Mouse (Mus musculus) fat pad, adult 2 months (tissue): ENCODE data around the gene S1pr3.

Experiments used
- DNase-seq: peaks from one replicate; pipeline ENCODE4 v3.0.0-alpha.2; 2011; ENCODE audit warnings: low read depth, low spot score; ENCODE audit errors: extremely low read depth

S1pr3 gene

DNA sequence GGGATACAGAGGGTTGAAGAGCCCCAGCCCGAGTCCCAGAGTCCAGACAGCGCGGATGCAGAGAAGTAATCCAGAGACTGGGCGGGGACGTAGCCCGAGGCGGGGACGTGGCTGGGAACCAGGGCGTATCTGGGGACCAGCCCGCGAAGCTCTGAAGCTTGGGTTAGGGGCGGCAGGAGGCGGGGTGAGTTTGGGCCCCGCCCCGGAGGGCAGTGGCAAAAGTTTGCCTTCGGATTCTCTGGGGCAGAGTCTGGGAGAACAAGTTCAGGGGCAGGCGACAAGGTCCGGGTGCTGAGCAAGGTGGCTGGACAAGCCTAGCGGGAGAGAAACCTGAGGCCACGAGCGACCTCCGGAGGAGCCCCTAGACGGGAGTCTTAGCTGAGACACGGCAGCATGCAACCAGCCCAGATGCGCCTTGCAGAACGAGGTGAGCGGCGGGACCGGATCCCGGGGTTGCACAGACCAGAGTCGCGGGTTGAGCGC, at the start of gene S1pr3:
TSS of gene S1pr3 (plus strand) at position 121 of the 483 bp plus-strand sequence.
- DNase-seq: no peak

DNA sequence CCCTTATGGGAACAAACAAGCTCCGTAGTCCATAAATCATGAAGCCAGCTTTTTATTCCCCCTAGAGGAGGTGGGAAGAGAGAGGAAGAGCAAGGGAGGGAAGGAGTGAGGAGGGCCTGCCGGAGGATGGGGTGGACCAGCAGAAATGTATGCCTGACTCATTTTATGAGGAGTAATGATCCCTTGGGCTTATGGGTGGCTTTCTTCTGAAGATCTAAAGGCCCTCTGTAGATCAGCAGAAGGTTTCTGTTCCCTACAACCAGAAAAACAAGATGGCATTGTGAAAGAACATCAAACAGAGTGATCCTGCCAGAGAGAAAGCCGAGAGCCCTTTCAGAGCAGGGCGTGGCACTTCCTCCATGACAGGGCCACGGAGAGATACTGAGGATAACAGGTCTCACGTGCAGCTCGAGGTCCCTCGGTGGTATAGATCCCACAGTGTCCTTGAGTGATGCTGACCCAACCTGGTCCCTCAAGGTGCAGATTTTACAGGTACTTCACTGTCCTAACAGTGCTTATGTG, 47.9 kb upstream of the S1pr3 start:
- DNase-seq: no peak

GRCm38 (mm10) chr13:51363390-51363789, 45.0 kb upstream of the S1pr3 start:
- DNase-seq: no peak

- DNase-seq: no peak
Measured at GRCm38 (mm10) chr13:51363985-51364384, 44.5 kb upstream of the S1pr3 start.

- no peak for DNase-seq
Measured at GRCm38 (mm10) chr13:51365191-51365590, 43.2 kb upstream of the S1pr3 start.

DNA sequence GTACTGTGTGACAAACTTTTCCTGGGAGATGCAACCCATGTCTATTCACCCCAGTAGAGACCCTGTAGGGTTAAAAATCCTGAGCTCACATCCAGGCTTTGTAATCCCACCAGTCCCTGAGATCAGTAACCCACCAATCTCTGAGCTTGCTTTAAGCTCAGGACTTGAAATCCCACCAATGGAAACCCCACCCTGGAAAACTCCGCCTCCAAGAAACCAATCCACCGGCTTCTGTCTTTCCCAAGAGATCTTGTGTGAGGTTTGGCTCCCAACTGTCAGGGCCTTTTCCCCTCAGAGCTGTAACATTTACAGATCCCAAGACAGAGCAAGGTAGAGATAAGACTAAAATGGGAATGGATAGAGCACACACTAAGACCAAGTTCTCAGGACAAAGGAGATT, 40.1 kb upstream of the S1pr3 start:
- no peak for DNase-seq

DNA sequence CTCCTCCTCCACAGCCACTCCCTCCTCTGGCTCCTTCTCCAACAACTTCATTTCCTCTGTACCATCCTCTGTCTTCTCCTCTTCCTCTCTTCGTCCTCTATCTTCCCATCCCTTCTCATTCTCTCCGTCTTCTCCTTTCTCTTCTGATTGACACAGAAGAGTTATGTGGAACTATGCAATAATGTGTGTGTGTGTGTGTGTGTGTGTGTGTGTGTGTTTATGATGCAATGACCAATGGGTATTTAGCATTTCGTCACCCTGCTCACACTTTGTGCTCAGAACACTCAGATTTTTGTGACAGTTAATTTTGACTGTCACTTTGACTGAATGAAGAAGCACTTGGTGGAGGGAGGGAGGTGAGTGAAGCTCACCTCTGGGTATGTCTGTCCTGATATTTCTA, 39.1 kb upstream of the S1pr3 start:
- no peak for DNase-seq

- DNase-seq: no peak
Measured at GRCm38 (mm10) chr13:51373086-51373485, 35.4 kb upstream of the S1pr3 start.

- DNase-seq: no peak
Measured at GRCm38 (mm10) chr13:51374026-51374807, 34.2 kb upstream of the S1pr3 start.

GRCm38 (mm10) chr13:51378126-51378525, 30.3 kb upstream of the S1pr3 start:
- no peak for DNase-seq

GRCm38 (mm10) chr13:51379596-51379995, 28.8 kb upstream of the S1pr3 start:
- no peak for DNase-seq

DNA sequence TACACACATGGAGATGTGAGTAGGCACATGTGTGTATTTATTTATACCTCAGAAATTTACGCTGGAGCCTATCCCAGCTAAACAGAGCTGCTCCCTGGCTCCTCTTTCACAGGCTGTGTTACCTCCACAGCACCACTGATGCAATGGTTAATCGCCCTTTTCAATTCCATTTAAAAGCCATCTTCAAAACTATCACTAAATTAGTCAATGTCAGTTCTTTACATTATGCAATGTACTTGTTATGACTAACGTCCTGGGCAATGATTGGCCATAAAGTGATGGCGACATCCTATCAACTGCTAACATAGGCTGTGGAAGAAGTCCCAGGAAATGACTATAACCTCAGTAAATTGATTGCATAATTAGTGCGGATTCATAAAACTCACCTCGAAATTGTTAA, 26.9 kb upstream of the S1pr3 start:
- no peak for DNase-seq

DNA sequence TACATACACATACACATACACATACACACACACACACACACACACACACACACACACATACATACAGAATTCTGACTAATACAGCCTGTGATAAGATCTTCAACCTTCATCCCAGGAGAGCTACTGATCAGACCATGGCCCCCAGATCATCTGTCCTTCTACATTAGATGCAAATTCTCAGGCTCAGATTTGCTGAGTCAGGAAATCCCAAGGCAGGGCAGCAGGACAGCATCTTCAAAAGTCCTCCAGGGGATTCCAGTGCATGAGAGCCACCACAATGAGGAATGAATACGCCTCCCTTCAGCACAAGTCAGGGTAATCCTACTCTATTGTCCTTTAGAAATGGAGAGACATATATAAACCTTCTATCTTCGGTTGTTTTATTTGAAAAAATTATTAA, 23.5 kb upstream of the S1pr3 start:
- DNase-seq: no peak

GRCm38 (mm10) chr13:51387908-51388307, 20.5 kb upstream of the S1pr3 start:
- DNase-seq: no peak

- no peak for DNase-seq
Measured at GRCm38 (mm10) chr13:51390398-51390797, 18.0 kb upstream of the S1pr3 start.

DNA sequence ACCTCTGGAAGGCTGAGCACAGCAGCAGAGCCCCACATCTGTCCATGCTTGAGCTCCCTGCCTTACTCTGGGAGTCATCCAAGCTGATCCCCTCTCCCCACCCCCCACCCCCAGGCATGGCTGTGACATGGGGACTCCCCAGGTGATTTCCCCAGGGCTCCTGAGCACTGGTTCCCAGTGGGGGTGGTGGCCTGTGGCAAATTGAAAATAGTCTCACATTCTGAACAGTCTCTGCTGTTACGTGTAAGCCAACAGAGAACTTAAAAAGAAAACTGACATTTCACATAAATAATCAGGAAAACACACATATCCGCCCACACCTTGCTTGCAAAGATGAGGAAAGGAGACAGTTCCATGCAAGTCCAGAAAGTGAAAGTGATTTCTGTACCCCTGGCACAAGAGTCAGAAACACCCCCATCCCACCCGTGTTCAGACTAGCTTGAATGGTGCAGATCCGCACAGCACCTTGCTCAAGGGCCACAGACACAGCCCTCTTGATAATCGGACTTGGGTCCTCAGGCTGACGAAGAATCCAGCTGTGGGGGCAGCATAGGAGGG, 17.0 kb upstream of the S1pr3 start:
- no peak for DNase-seq

GRCm38 (mm10) chr13:51392256-51392655, 16.2 kb upstream of the S1pr3 start:
- DNase-seq: no peak

- no peak for DNase-seq
Measured at GRCm38 (mm10) chr13:51397861-51398260, 10.6 kb upstream of the S1pr3 start.

- no peak for DNase-seq
Measured at GRCm38 (mm10) chr13:51399562-51399961, 8.9 kb upstream of the S1pr3 start.

DNA sequence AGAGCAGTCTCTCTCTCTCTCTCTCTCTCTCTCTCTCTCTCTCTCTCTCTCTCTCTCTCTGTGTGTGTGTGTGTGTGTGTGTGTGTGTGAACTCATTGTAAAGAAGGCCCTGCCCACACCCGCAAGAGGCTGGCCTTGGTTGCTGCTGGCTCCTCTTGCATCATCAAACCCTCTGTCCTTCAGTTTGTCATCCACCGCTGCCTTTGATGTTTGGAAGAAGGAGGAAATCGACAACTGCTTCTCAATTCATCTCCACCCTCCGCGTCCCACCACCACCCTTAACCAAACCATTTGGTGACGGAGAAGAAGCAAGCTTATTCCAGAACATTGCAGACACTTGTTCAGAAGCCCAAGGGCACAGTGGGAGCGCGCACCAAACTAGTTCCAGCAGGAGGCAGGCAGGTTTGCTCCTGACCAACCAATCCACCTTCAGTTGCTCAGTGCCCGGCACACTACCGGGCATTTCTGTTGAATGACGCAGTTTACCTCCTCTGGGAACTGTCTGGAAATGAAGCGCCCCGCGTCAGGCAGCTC, 8.2 kb upstream of the S1pr3 start:
- DNase-seq: no peak

GRCm38 (mm10) chr13:51400736-51401501, 7.5 kb upstream of the S1pr3 start:
- DNase-seq: no peak
